Mouse (Mus musculus) C2C12 (cell line): Measurements from ENCODE around the gene Mapk8ip1.

ENCODE experiments used
- CEBPB ChIP-seq: IDR thresholded peaks from one replicate; pipeline ENCODE4 v1.6.1; 2011; ENCODE audit warnings: low read depth, mild to moderate bottlenecking, control low read depth, moderate library complexity
- CTCF ChIP-seq: IDR thresholded peaks from one replicate; pipeline ENCODE4 v1.5.1; 2011; ENCODE audit not compliant: control insufficient read depth, insufficient read depth, insufficient read length
- FOSL1 ChIP-seq: IDR thresholded peaks from one replicate; pipeline ENCODE4 v1.8.0; 2011; ENCODE audit warnings: mild to moderate bottlenecking, low read length; ENCODE audit not compliant: poor library complexity, insufficient read depth, severe bottlenecking
- MAX ChIP-seq: IDR thresholded peaks from one replicate; pipeline ENCODE4 v1.6.1; 2011; ENCODE audit warnings: mild to moderate bottlenecking, control low read depth
- MYOD1 ChIP-seq: IDR thresholded peaks from one replicate; pipeline ENCODE4 v1.6.1; 2011; ENCODE audit warnings: low read depth; ENCODE audit not compliant: control insufficient read depth, insufficient read length
- MYOG ChIP-seq: IDR thresholded peaks from one replicate; pipeline ENCODE4 v1.6.1; 2011; ENCODE audit not compliant: control insufficient read depth, insufficient read length; ENCODE audit errors: extremely low read depth
- USF1 ChIP-seq: IDR thresholded peaks from one replicate; pipeline ENCODE4 v1.6.1; 2011; ENCODE audit warnings: low read depth, mild to moderate bottlenecking, control low read depth, moderate library complexity

GRCm38 (mm10) chr2:92430089-92430488, 29.0 kb upstream of the Mapk8ip1 start:
- TF ChIP-seq CTCF (no peak), MYOG (no peak), USF1 (no peak), MAX (no peak), MYOD1 (no peak), CEBPB (no peak), FOSL1 (no peak)
